Mouse (Mus musculus) kidney, adult 2 months (tissue): ENCODE results near the gene Prkaa1.

Experiments
- CTCF ChIP-seq: fragments of 200-500 bp; conservative IDR thresholded peaks from 2 replicates; pipeline ENCODE4 v1.5.1; 2011; ENCODE audit warnings: low read depth, mild to moderate bottlenecking, control low read depth, low read length, moderate library complexity, mixed read lengths; ENCODE audit not compliant: insufficient read depth, insufficient read length
- POLR2A ChIP-seq: fragments of 200-500 bp; IDR thresholded peaks from one replicate; pipeline ENCODE4 v1.6.1; 2011; ENCODE audit warnings: low read depth, low read length, control low read depth

DNA sequence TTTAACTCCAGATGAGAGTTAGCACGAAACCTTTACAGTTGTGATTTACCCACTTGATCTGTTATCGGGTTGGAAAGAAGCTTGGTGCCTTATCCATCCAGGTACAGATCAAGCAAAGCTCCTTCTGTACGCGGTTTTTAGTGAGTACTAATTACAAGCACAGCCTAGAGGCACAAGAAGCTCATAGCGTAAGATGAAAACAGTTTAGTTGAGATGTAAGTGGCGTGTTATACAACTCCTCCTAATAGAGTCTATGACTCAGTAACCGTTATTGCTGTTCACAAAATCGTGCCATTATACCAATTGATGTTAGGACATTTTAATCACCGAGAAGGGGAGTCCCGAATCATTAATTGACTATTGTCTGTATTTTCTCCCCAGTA, 42.6 kb downstream of the Prkaa1 start:
- TF ChIP-seq CTCF: no peak
- TF ChIP-seq POLR2A: no peak
